Mouse (Mus musculus): Measurements from ENCODE around the gene Kif1a. TPM values are rescaled to one million over a fixed set of nuclear protein-coding genes. Genes with fewer than 3 reads are reported as not detected.

Gene Kif1a
- polyA plus RNA-seq, 1 experiment: 290 TPM

DNA sequence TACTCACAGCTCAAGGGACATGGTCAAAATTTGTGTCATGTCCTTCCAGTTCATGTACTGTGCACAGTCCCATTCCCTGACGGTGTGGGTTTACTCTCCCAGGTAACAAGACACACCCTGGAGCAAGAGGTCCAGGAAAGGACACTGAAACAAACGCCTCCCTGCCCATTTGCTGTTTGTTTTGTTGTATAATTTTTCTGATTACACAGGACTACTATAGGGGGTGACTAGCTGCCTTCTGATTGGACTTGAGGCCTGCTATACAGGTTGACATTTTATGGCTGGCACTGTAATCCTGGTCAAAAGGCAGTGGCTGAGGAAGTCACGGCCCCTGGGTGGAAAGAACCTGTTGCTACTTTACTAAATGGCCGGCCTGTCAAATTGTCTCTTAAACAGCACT is 111.9 kb downstream of the Kif1a start:
- H3K4me3 ChIP-seq (replicated peaks; ENCODE audit: insufficient read depth, low read depth, low read length): no peak overlapping the region
- H3K27ac ChIP-seq (ENCODE audit: insufficient read depth, low read length): no peak overlapping the region
- WGBS: 79% methylated on average over 4 of the region's 4 CpGs
- no peak for DNase-seq
- TF ChIP-seq CTCF (IDR thresholded peaks at IDR 0.05; ENCODE audit: borderline replicate concordance, insufficient read depth, low read depth, low read length) (no peak), POLR2A (IDR thresholded peaks at IDR 0.05; ENCODE audit: borderline replicate concordance, insufficient read depth, low read length) (no peak)
- no peaks in the 10 kb centered on the region for H3K4me1 ChIP-seq (ENCODE audit: control insufficient read depth, insufficient read depth, low read length)
- H3K27me3 ChIP-seq (ENCODE audit: control insufficient read depth, insufficient read depth, low read length): no peaks in the 10 kb centered on the region

GRCm38 (mm10) chr1:92988894-92989293 is 112.9 kb downstream of the Kif1a start:
- no peaks in the 10 kb centered on the region for H3K4me1 ChIP-seq (ENCODE audit: control insufficient read depth, insufficient read depth, low read length)
- DNase-seq: no peak
- WGBS: 87% methylated on average over 4 of the region's 4 CpGs
- H3K4me3 ChIP-seq (replicated peaks; ENCODE audit: insufficient read depth, low read depth, low read length): no peak overlapping the region
- TF ChIP-seq CTCF (IDR thresholded peaks at IDR 0.05; ENCODE audit: borderline replicate concordance, insufficient read depth, low read depth, low read length) (no peak), POLR2A (IDR thresholded peaks at IDR 0.05; ENCODE audit: borderline replicate concordance, insufficient read depth, low read length) (no peak)
- no peaks in the 10 kb centered on the region for H3K27me3 ChIP-seq (ENCODE audit: control insufficient read depth, insufficient read depth, low read length)
- H3K27ac ChIP-seq (ENCODE audit: insufficient read depth, low read length): no peak overlapping the region

- TF ChIP-seq POLR2A (IDR thresholded peaks at IDR 0.05; ENCODE audit: borderline replicate concordance, insufficient read depth, low read length): no peak
- TF ChIP-seq CTCF (IDR thresholded peaks at IDR 0.05; ENCODE audit: borderline replicate concordance, insufficient read depth, low read depth, low read length): no peak
- Histone ChIP-seq H3K4me3 (replicated peaks; ENCODE audit: insufficient read depth, low read depth, low read length) (no peak overlapping the region), H3K27me3 (ENCODE audit: control insufficient read depth, insufficient read depth, low read length) (no peaks in the 10 kb centered on the region), H3K27ac (ENCODE audit: insufficient read depth, low read length) (no peak overlapping the region), H3K4me1 (ENCODE audit: control insufficient read depth, insufficient read depth, low read length) (peaks cover 15% of the 10 kb centered on the region)
- DNase-seq: no peak
- WGBS: 94% methylated on average over 5 of the region's 5 CpGs
Observed at GRCm38 (mm10) chr1:92984999-92985398, 116.8 kb downstream of the Kif1a start.

GRCm38 (mm10) chr1:92982931-92983605 is 118.7 kb downstream of the Kif1a start:
- no peak overlapping the region for H3K4me3 ChIP-seq (replicated peaks; ENCODE audit: insufficient read depth, low read depth, low read length)
- 63% methylated on average over 17 of the region's 17 CpGs for WGBS
- no peaks in the 10 kb centered on the region for H3K27me3 ChIP-seq (ENCODE audit: control insufficient read depth, insufficient read depth, low read length)
- H3K4me1 ChIP-seq (ENCODE audit: control insufficient read depth, insufficient read depth, low read length): peaks cover 15% of the 10 kb centered on the region
- DNase-seq: peak; percentile 21 to 53
- H3K27ac ChIP-seq (ENCODE audit: insufficient read depth, low read length): no peak overlapping the region
- TF ChIP-seq POLR2A (IDR thresholded peaks at IDR 0.05; ENCODE audit: borderline replicate concordance, insufficient read depth, low read length): no peak
- no peak for TF ChIP-seq CTCF (IDR thresholded peaks at IDR 0.05; ENCODE audit: borderline replicate concordance, insufficient read depth, low read depth, low read length)

DNA sequence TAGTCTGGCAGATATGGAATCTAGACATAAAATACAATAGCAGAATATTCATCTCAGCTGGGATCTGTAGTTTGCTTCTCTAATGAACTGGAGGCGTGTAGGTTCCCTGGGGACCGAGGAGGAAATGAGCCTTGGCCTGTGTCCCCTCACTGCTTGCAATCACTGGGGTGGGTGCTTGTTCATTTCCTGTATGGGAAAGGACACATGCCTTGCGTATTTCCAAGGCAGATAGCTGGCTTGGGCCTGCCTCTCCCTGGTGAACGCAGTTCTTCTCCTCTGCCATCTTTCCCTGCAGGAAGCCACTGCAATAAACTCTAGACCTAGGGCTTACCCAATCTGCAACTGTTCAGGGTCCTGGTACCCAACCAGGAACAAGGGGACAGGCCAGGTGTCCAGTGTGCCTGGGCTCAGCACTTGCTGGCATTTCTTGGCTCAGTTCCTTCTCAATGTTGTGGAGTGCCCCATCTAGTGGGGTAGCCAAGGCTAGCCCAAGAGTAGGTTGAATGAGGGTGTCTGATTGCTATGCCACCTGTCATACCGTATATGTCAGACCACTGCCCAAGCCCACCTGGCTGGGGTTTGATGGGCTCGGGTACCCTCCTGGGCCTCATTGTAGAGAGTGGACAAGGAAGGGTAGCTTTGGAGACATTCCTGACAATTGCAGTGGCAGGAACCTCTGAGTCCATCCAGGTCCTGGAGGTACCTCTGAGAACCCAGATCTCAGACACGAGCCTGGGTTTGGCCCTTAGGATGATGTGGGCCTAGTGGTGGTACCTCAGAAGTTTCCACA is 120.5 kb downstream of the Kif1a start:
- Histone ChIP-seq H3K27me3 (ENCODE audit: control insufficient read depth, insufficient read depth, low read length) (no peaks in the 10 kb centered on the region), H3K4me3 (replicated peaks; ENCODE audit: insufficient read depth, low read depth, low read length) (no peak overlapping the region), H3K4me1 (ENCODE audit: control insufficient read depth, insufficient read depth, low read length) (peaks cover 20% of the 10 kb centered on the region), H3K27ac (ENCODE audit: insufficient read depth, low read length) (no peak overlapping the region)
- no peak for DNase-seq
- WGBS: 72% methylated on average over 7 of the region's 7 CpGs
- TF ChIP-seq POLR2A (IDR thresholded peaks at IDR 0.05; ENCODE audit: borderline replicate concordance, insufficient read depth, low read length) (no peak), CTCF (IDR thresholded peaks at IDR 0.05; ENCODE audit: borderline replicate concordance, insufficient read depth, low read depth, low read length) (no peak)

DNA sequence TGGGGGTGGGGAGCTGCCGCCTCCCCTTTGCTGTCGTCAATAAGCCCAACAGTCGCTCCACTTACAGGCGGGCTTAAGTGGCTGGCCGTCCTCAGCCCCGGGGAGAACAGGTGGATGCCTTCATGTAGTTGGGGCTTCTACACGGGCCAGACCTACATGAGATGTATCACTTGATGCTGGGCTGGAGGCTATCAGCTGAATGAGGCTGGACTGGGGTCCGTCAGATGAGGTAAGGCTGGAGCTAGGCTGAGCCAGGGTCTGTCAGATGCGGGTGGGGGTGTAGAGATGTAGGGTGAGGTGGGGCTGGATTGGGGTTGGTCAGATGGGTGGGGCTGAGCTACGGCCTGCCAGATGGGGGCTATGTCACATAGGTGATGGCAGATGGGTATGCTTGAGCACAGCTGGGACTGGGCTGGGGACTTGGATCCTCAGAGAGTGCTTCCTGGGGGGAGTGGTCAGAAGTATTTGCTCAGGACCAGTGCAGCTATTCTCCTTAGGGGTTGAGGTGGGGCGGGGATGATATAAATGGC is 122.6 kb downstream of the Kif1a start:
- no peaks in the 10 kb centered on the region for H3K27me3 ChIP-seq (ENCODE audit: control insufficient read depth, insufficient read depth, low read length)
- no peak for TF ChIP-seq CTCF (IDR thresholded peaks at IDR 0.05; ENCODE audit: borderline replicate concordance, insufficient read depth, low read depth, low read length)
- no peak for TF ChIP-seq POLR2A (IDR thresholded peaks at IDR 0.05; ENCODE audit: borderline replicate concordance, insufficient read depth, low read length)
- no peak for DNase-seq
- peaks cover 24% of the 10 kb centered on the region for H3K4me1 ChIP-seq (ENCODE audit: control insufficient read depth, insufficient read depth, low read length)
- no peak overlapping the region for H3K4me3 ChIP-seq (replicated peaks; ENCODE audit: insufficient read depth, low read depth, low read length)
- no peak overlapping the region for H3K27ac ChIP-seq (ENCODE audit: insufficient read depth, low read length)
- WGBS: 73% methylated on average over 11 of the region's 11 CpGs

DNA sequence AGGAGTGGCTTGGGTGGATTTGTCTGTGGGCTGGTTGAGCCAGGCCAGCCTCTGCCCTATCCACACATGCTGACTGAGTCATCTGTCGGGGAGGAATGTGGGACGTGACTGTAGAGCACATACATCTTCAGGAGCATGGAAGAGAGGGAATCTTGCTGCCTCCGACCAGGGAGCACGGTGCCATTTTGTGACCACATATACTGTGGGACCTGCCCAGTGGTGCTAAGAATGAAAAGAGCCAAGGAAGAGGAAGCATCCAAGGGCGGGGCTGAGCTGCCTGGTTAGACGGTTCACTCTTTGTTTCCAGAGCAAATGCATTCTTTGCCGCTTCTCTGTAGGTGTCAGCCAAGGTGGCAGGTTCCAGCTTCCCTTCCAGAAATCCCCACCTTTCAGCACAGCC is 123.1 kb downstream of the Kif1a start:
- Histone ChIP-seq H3K27me3 (ENCODE audit: control insufficient read depth, insufficient read depth, low read length) (no peaks in the 10 kb centered on the region), H3K4me3 (replicated peaks; ENCODE audit: insufficient read depth, low read depth, low read length) (no peak overlapping the region), H3K4me1 (ENCODE audit: control insufficient read depth, insufficient read depth, low read length) (peaks cover 22% of the 10 kb centered on the region), H3K27ac (ENCODE audit: insufficient read depth, low read length) (no peak overlapping the region)
- no peak for DNase-seq
- 82% methylated on average over 7 of the region's 7 CpGs for WGBS
- no peak for TF ChIP-seq POLR2A (IDR thresholded peaks at IDR 0.05; ENCODE audit: borderline replicate concordance, insufficient read depth, low read length)
- TF ChIP-seq CTCF (IDR thresholded peaks at IDR 0.05; ENCODE audit: borderline replicate concordance, insufficient read depth, low read depth, low read length): no peak

Data from cerebellum, adult 2 months (tissue).